Mouse (Mus musculus): ENCODE results near the gene Colec11. TPM values are rescaled to one million over a fixed set of nuclear protein-coding genes. Genes with fewer than 3 reads are reported as not detected.
A peak's percentile ranks its signal among the peaks of the same experiment; 100 is the strongest.

Gene Colec11
- polyA plus RNA-seq, 1 experiment from 2014 or later: 17.5 TPM

DNA sequence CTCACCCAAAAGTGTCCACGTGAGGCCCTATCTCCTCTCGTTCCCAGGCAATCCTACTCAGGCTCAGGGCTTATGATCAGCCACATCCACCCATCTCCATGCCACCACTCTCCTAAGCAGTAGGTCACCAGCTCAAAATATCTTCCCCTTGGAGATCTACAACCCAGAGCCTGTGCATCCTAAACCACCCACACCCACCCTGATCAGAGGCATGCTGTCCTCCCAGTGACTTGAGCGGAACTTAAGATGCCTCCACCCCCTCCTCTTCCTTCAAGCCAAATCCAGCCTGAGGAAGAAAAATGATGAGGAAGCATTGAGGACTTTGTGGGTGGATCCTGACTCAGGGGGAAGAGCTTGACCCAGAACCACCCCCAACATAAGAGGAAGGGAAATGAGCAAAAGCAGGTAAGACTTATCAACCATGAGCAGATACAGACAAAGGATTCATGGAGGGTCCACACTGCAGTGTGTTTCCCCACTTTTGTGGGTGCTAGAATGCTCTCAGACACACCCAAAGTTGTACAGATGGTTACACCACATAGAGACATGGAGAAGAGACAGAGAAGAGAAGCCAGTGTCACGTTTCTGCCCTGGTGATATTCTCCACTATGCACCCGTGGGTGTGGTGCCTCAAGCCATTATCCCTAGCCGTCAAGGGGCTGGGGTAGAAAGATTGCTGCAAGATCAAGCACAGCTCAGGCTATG is 47.7 kb downstream of the Colec11 start:
- ATAC-seq (replicated peaks; ENCODE audit: insufficient number of reproducible peaks, insufficient read depth, low FRiP score, low read depth): no peak

DNA sequence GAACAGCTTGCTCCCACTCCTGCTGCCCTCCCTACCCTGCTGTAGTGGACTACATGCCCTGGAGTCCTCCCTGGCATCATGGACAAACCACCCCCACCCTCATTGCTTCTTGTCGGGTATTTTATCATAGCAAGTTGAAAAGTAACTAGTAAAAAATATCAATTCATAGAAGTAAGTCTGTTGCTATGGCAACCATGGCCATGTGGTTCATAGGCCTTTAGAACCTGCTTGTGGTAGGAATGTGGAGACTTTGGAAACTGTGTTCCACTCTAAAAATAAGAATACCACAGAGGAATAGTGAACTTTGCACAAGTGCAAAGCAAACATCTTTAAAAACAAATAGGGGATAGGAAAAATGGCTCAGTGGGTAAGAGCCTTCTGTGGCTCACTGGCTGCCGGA is 50.9 kb downstream of the Colec11 start:
- Histone ChIP-seq H3K36me3 (no peaks in the 10 kb centered on the region), H3K4me1 (replicated peaks) (no peaks in the 10 kb centered on the region), H3K9me3 (replicated peaks) (no peaks in the 10 kb centered on the region), H3K27me3 (no peaks in the 10 kb centered on the region), H3K4me2 (no peak overlapping the region), H3K9ac (no peak overlapping the region), H3K27ac (no peak overlapping the region), H3K4me3 (no peak overlapping the region)
- ATAC-seq (replicated peaks; ENCODE audit: insufficient number of reproducible peaks, insufficient read depth, low FRiP score, low read depth): no peak
- whole genome bisulfite sequencing: 79% methylated on average over 2 of the region's 2 CpGs

More for the DNA sequence above, 47.7 kb downstream of the Colec11 start:
- 58% methylated on average over 6 of the region's 6 CpGs for WGBS
- H3K9ac ChIP-seq: no peak overlapping the region
- no peaks in the 10 kb centered on the region for H3K4me1 ChIP-seq (replicated peaks)
- no peaks in the 10 kb centered on the region for H3K36me3 ChIP-seq
- H3K9me3 ChIP-seq (replicated peaks): no peaks in the 10 kb centered on the region
- no peaks in the 10 kb centered on the region for H3K27me3 ChIP-seq
- no peak overlapping the region for H3K27ac ChIP-seq
- H3K4me3 ChIP-seq: no peak overlapping the region
- H3K4me2 ChIP-seq: no peak overlapping the region

DNA sequence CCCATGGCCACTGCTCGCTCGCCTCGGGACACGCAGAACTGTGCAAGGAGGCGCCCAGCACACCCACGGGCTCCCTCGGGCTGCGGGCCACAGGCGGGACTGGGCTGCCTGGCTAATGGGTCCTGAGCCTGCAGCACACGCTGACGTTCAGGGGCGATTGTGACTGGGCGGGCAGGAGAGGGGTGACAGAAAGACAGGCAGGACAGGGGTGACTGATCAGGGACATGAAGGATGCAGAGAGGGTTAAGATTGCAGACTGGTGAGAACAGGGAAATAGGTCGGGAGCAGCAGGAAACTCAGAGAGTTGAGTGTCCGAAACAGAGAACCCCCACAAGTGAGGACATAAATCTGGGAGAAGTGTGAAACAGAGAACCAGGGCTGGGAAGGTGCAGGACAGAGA is 70.9 kb downstream of the Colec11 start, which contains the start of gene Dcdc2c:
Gene Dcdc2c (minus strand): TSS at position 101 of the 400 bp plus-strand sequence.
- peaks cover 6% of the 10 kb centered on the region for H3K27me3 ChIP-seq
- ATAC-seq (replicated peaks; ENCODE audit: insufficient number of reproducible peaks, insufficient read depth, low FRiP score, low read depth): no peak
- H3K27ac ChIP-seq: no peak within 1 kb of the TSS
- peak within 1 kb of the TSS; percentile 47; the same call in 1 of the 2 replicates for H3K4me2 ChIP-seq
- H3K4me1 ChIP-seq (replicated peaks): no peaks in the 10 kb centered on the region
- H3K9ac ChIP-seq: no peak within 1 kb of the TSS
- H3K9me3 ChIP-seq (replicated peaks): no peaks in the 10 kb centered on the region
- 54% methylated on average over 15 of the region's 15 CpGs for WGBS
- H3K36me3 ChIP-seq: no peaks in the 10 kb centered on the region
- H3K4me3 ChIP-seq: no peak within 1 kb of the TSS

GRCm38 (mm10) chr12:28551775-28552174 is 71.4 kb downstream of the Colec11 start:
- Histone ChIP-seq H3K27me3 (peaks cover 6% of the 10 kb centered on the region), H3K36me3 (no peaks in the 10 kb centered on the region), H3K4me1 (replicated peaks) (no peaks in the 10 kb centered on the region), H3K9me3 (replicated peaks) (no peaks in the 10 kb centered on the region), H3K4me2 (peak overlapping the region; percentile 47; the same call in 1 of the 2 replicates), H3K9ac (no peak overlapping the region), H3K27ac (no peak overlapping the region), H3K4me3 (no peak overlapping the region)
- no peak for ATAC-seq (replicated peaks; ENCODE audit: insufficient number of reproducible peaks, insufficient read depth, low FRiP score, low read depth)
- WGBS: 49% methylated on average over 18 of the region's 18 CpGs

DNA sequence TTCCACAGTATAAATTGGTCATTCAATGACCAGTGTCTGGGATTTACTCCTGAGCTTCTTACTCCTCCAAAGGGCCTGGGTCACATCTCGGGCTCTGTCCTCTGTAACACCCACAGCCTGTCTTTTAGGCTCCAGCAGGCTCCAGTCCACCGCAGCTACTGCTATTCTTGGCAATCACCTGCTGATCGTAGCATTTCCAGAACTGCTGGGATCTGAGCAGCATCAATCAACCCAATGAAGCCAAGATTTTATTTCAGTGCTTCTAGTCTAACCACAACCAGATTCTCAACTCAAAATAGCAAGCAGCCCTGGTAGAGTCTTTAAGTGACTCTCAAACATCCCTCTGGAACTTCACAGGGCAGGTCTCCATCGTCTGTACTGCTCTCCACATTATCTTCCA is 74.3 kb downstream of the Colec11 start:
- no peak overlapping the region for H3K4me2 ChIP-seq
- H3K27ac ChIP-seq: no peak overlapping the region
- H3K27me3 ChIP-seq: peaks cover 6% of the 10 kb centered on the region
- ATAC-seq (replicated peaks; ENCODE audit: insufficient number of reproducible peaks, insufficient read depth, low FRiP score, low read depth): no peak
- H3K4me1 ChIP-seq (replicated peaks): no peaks in the 10 kb centered on the region
- H3K4me3 ChIP-seq: no peak overlapping the region
- no peaks in the 10 kb centered on the region for H3K9me3 ChIP-seq (replicated peaks)
- no peak overlapping the region for H3K9ac ChIP-seq
- 19% methylated on average over 4 of the region's 4 CpGs for WGBS
- no peaks in the 10 kb centered on the region for H3K36me3 ChIP-seq

Other genes starting within 250 kb of the Colec11 start
- not detected in 2 replicates for gene Dcdc2c, start 71.0 kb downstream of the Colec11 start, polyA plus RNA-seq (2015; fragmentation: Nextera tagmentation; extraction: Ambion mirVana)
- gene Allc, start 40.9 kb downstream of the Colec11 start, polyA plus RNA-seq (2015; fragmentation: Nextera tagmentation; extraction: Ambion mirVana): 0.13 TPM in 1 of 2 replicates, not detected in the other
- gene Rps7, start 12.6 kb upstream of the Colec11 start, polyA plus RNA-seq (2015; fragmentation: Nextera tagmentation; extraction: Ambion mirVana): 344 and 408 TPM in 2 replicates
- gene Rnaseh1, start 26.2 kb upstream of the Colec11 start, polyA plus RNA-seq (2015; fragmentation: Nextera tagmentation; extraction: Ambion mirVana): 17.3 and 20.4 TPM in 2 replicates
- gene Adi1, start 51.9 kb upstream of the Colec11 start, polyA plus RNA-seq (2015; fragmentation: Nextera tagmentation; extraction: Ambion mirVana): 41.1 and 48.7 TPM in 2 replicates
- 27.7 and 33.1 TPM in 2 replicates for gene Trappc12, start 127.1 kb upstream of the Colec11 start, polyA plus RNA-seq (2015; fragmentation: Nextera tagmentation; extraction: Ambion mirVana)
- gene Eipr1, start 128.4 kb upstream of the Colec11 start, polyA plus RNA-seq (2015; fragmentation: Nextera tagmentation; extraction: Ambion mirVana): 17.2 and 23.7 TPM in 2 replicates

All from heart, embryonic 15.5 days (tissue).